Mouse (Mus musculus) large intestine, adult 2 months (tissue): Measurements from ENCODE around the gene Olfr318. TPM values are rescaled to one million over a fixed set of nuclear protein-coding genes. Genes with fewer than 3 reads are reported as not detected.
"Not testable (repeated sequence)": the region's sequence is repeated elsewhere in the genome, so short reads cannot be mapped to it uniquely, and the experiment has no call there.

ENCODE experiments used
- DNase-seq: peaks from one replicate; pipeline ENCODE4 v3.0.0-alpha.2; 2012; ENCODE audit warnings: low read depth, low spot score
- WGBS: fragments of 180-500 bp; shearing (Covaris S2); methylation state at CpG from one replicate; pipeline ENCODE4 v1.1.7; 2018; 5-methylcytosine and 5-hydroxymethylcytosine counted together
- polyA plus RNA-seq: library from polyadenylated mRNA; depleted of rRNA; stranded (reverse); fragments of >200 nt; gene quantifications from 2 replicates; pipeline ENCODE4 v1.2.3, GENCODE M21; 2012; rRNA removed

Olfr318 gene
- polyA plus RNA-seq, result not detected in 2 replicates

GRCm38 (mm10) chr11:58723914-58724313, at the start of gene Olfr318:
TSS of gene Olfr318 (minus strand) at chr11:58724014.
- no peak for DNase-seq

- DNase-seq, result no peak
These were observed 49.1 kb upstream of the Olfr318 start, which contains the start of gene Olfr315 for GRCm38 (mm10) chr11:58772888-58773287. TSS of gene Olfr315 (plus strand) at chr11:58773188.

DNA sequence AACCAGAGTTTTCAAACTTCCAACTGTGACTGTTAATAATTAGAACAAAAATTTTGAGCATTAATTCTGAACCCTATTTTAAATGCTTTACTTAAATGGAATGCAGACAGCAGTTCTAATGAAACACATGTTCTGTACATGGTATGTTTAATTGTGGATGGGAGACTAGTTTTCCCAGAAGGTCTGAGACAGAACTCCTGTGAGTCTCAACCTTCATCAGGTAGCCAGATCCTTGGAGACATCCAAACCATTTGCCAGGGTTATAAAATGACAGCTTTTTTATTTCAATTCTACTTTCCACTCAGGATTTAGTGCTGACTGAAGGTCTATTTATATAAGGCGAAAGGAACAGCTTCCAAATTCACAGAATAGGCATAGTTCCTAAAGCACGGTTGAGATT, 28.6 kb upstream of the Olfr318 start, which contains the start of gene Olfr316:
TSS of gene Olfr316 (plus strand) at position 301 of the 400 bp plus-strand sequence.
- DNase-seq, result no peak
- WGBS, result 76% methylated on average over 2 of the region's 2 CpGs

DNA sequence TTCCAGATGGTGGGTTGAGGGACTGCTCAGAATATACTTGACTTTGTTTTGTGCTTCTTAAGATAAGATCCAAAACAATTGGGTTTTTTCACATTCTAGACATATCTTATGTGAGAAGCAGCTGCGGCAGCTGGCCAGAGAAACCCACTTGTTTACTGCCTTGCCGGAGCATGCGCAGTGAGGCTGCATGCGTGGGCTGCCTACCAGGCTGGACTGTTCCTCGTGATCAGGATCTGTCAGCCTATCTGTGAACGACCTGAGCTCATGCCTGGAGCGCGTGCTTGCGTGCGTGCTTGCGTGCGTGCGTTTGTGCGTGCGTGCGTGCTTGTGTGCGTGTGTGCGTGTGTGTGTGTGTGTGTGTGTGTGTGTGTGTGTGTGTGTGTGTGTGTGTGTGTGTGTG, 27.3 kb upstream of the Olfr318 start:
- not testable (repeated sequence) for DNase-seq
- WGBS, result 82% methylated on average over 18 of the region's 18 CpGs

DNA sequence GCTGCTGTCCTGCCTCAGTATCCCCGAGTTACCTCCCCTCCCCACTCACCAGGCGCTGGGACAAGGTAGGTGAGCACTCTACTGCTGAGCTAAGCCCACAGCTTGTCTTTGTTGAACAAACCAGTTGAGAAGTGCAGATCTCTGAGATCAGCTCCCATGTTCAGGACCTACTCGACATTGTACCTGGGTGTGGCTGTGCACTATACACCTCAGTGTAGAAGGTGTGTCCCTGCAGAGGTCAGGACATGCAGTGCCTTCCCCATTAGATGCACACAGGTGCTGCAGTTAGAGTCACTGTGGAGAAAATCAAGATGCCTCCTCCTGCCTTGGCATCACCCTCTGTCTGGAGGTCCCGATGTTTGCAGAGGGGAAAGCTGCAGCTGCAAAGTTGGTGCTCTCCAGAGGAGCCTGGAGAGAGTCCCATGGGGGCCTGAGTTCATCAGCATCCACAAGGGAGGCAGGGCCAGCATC, 15.0 kb upstream of the Olfr318 start, which contains the start of gene Olfr317:
TSS of gene Olfr317 (minus strand) at position 421 of the 471 bp plus-strand sequence.
- 55% methylated on average over 4 of the region's 4 CpGs for whole genome bisulfite sequencing
- no peak for DNase-seq

GRCm38 (mm10) chr11:58733372-58733771, 9.6 kb upstream of the Olfr318 start:
- 42% methylated on average over 3 of the region's 3 CpGs for WGBS
- no peak for DNase-seq

GRCm38 (mm10) chr11:58727896-58728650, 4.3 kb upstream of the Olfr318 start:
- WGBS, result 68% methylated on average over 6 of the region's 6 CpGs
- not testable (repeated sequence) for DNase-seq

DNA sequence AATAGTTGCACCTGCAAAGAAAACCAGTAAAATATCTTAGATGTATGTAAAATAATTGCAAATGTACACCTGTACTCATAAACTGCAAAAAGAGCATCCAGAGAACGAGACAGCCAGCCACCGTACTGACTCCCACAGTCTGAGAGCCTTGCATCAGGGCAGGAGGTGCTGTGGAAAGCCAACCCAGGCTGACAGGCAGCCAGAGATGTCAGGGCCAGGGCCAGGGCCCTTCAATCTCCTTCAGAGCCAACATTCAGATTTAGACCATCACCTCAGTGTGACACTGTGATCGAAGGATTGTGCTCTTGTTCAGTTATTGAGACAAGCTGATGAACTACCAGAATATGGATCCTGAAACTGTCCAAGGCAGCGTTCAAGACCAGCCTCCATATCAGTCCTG, 4.1 kb downstream of the Olfr318 start:
- 86% methylated on average over 4 of the region's 4 CpGs for WGBS
- DNase-seq, result no peak

DNA sequence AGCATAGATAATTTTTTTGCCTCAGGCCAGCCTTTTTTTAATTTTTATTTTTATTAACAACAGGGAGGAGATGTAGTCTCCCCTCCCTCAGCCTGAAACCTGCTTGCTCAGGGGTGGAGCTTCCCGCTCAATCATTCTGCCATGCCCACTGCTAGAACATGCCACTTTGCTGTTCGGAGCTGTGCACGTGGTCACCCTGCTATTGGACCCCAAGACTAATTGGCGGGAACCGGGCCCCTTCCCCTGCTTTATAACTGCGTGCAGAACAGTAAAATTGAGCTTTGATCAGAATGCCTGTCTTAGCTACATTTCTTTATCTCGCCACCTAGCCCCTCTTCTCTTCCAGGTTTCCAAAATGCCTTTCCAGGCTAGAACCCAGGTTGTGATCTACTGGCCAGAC, 6.1 kb downstream of the Olfr318 start:
- DNase-seq, result not testable (repeated sequence)
- 82% methylated on average over 7 of the region's 7 CpGs for WGBS

- DNase-seq, result no peak
- 84% methylated on average over 11 of the region's 11 CpGs for WGBS
These were observed 14.7 kb downstream of the Olfr318 start for GRCm38 (mm10) chr11:58709086-58709485.

DNA sequence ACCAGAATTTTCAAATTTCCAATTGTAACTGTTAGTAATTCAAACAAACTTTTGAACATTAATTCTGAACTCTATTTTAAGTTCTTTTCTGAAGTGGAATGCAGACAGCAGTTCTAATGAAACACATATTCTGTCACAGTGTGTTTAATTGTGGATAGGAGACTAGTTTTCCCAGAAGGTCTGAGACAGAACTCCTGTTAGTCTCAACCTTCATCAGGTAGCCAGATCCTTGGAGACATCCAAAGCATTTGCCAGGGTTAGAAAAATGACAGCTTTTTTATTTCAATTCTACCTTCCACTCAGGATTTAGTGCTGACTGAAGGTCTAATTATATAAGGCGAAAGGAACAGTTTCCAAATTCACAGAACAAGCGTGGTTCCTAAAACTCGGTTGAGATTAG, 25.0 kb downstream of the Olfr318 start, which contains the start of gene Olfr319:
TSS of gene Olfr319 (plus strand) at position 301 of the 400 bp plus-strand sequence.
- no peak for DNase-seq
- WGBS, result 86% methylated on average over 3 of the region's 3 CpGs

GRCm38 (mm10) chr11:58680799-58681198, 43.0 kb downstream of the Olfr318 start, which contains the start of gene Olfr320:
TSS of gene Olfr320 (plus strand) at chr11:58681099.
- DNase-seq, result no peak
- WGBS, result 64% methylated on average over 1 of the region's 1 CpGs

DNA sequence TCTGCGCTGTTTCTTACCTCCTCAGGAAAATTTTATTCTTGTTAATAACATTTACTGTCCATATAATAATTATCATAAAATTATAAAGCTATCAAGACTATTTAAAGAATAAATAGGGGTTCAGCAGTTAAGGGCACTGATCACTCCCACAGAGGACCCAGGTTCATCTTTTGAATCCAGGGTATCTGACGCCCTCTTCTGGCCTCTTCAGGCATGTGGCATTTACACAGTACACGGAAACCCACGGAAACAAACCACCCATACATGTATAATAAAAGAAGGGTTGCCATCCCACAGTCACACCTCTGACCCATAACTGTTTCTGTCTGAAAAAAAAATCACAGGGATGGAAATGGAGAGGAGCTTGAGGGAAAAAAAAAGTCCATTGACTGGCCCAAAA, 52.0 kb downstream of the Olfr318 start:
- WGBS, result 36% methylated on average over 4 of the region's 4 CpGs
- DNase-seq, result no peak

- no peak for DNase-seq
These were observed 54.6 kb downstream of the Olfr318 start for GRCm38 (mm10) chr11:58669252-58669651.

Other genes with a start within 250 kb of the Olfr318 start
- not detected in 2 replicates for gene Olfr332, start 231.5 kb downstream of the Olfr318 start, polyA plus RNA-seq
- gene Olfr331, start 221.4 kb downstream of the Olfr318 start, polyA plus RNA-seq, result not detected in 2 replicates
- not detected in 2 replicates for gene Olfr330, start 189.2 kb downstream of the Olfr318 start, polyA plus RNA-seq
- gene Olfr329-ps, start 177.6 kb downstream of the Olfr318 start, polyA plus RNA-seq, result not detected in 2 replicates
- not detected in 2 replicates for gene Olfr328, start 168.4 kb downstream of the Olfr318 start, polyA plus RNA-seq
- not detected in 2 replicates for gene Olfr224, start 153.5 kb downstream of the Olfr318 start, polyA plus RNA-seq
- not detected in 2 replicates for gene Olfr325, start 146.3 kb downstream of the Olfr318 start, polyA plus RNA-seq
- gene Olfr324, start 128.9 kb downstream of the Olfr318 start, polyA plus RNA-seq, result not detected in 2 replicates
- 166 and 238 TPM in 2 replicates for gene 2210407C18Rik, start 107.9 kb downstream of the Olfr318 start, polyA plus RNA-seq
- 0.43 TPM in 1 of 2 replicates, not detected in the other for gene Olfr323, start 93.5 kb downstream of the Olfr318 start, polyA plus RNA-seq
- gene Trim58, start 83.5 kb downstream of the Olfr318 start, polyA plus RNA-seq, result 0.09 and 0.10 TPM in 2 replicates
- gene Olfr322, start 65.2 kb downstream of the Olfr318 start, polyA plus RNA-seq, result not detected in 2 replicates
- gene Olfr320, start 42.9 kb downstream of the Olfr318 start, polyA plus RNA-seq, result not detected in 2 replicates
- gene Olfr319, start 24.9 kb downstream of the Olfr318 start, polyA plus RNA-seq, result not detected in 2 replicates
- gene Olfr317, start 15.2 kb upstream of the Olfr318 start, polyA plus RNA-seq, result not detected in 2 replicates
- gene Olfr316, start 28.7 kb upstream of the Olfr318 start, polyA plus RNA-seq, result not detected in 2 replicates
- gene Olfr315, start 49.2 kb upstream of the Olfr318 start, polyA plus RNA-seq, result not detected in 2 replicates
- gene Olfr314, start 58.9 kb upstream of the Olfr318 start, polyA plus RNA-seq, result not detected in 2 replicates
- 1.3 and 3.1 TPM in 2 replicates for gene Fam183b, start 77.9 kb upstream of the Olfr318 start, polyA plus RNA-seq
- gene Olfr313, start 91.0 kb upstream of the Olfr318 start, polyA plus RNA-seq, result not detected in 2 replicates
- gene Olfr312, start 105.2 kb upstream of the Olfr318 start, polyA plus RNA-seq, result not detected in 2 replicates
- not detected in 2 replicates for gene Olfr311, start 115.2 kb upstream of the Olfr318 start, polyA plus RNA-seq
- gene Gm12258, start 123.1 kb upstream of the Olfr318 start, polyA plus RNA-seq, result 2.1 and 2.8 TPM in 2 replicates
- 1.3 and 2.8 TPM in 2 replicates for gene 2810021J22Rik, start 143.2 kb upstream of the Olfr318 start, polyA plus RNA-seq
- 0.38 and 0.89 TPM in 2 replicates for gene Zfp39, start 180.2 kb upstream of the Olfr318 start, polyA plus RNA-seq
- gene Btnl10, start 193.9 kb upstream of the Olfr318 start, polyA plus RNA-seq, result not detected in 2 replicates
- gene Rnf187, start 214.9 kb upstream of the Olfr318 start, polyA plus RNA-seq, result 122 and 137 TPM in 2 replicates
- 2.3 and 3.7 TPM in 2 replicates for gene Hist3h2ba, start 224.9 kb upstream of the Olfr318 start, polyA plus RNA-seq
- 11.6 and 13.1 TPM in 2 replicates for gene Hist3h2a, start 230.7 kb upstream of the Olfr318 start, polyA plus RNA-seq
- gene Trim17, start 230.7 kb upstream of the Olfr318 start, polyA plus RNA-seq, result 0.15 and 0.22 TPM in 2 replicates